Mouse (Mus musculus): Measurements from ENCODE around the gene Vgll4. TPM values are rescaled to one million over a fixed set of nuclear protein-coding genes. Genes with fewer than 3 reads are reported as not detected.

Gene Vgll4
- polyA plus RNA-seq, 1 experiment from 2014 or later, result 111 TPM

DNA sequence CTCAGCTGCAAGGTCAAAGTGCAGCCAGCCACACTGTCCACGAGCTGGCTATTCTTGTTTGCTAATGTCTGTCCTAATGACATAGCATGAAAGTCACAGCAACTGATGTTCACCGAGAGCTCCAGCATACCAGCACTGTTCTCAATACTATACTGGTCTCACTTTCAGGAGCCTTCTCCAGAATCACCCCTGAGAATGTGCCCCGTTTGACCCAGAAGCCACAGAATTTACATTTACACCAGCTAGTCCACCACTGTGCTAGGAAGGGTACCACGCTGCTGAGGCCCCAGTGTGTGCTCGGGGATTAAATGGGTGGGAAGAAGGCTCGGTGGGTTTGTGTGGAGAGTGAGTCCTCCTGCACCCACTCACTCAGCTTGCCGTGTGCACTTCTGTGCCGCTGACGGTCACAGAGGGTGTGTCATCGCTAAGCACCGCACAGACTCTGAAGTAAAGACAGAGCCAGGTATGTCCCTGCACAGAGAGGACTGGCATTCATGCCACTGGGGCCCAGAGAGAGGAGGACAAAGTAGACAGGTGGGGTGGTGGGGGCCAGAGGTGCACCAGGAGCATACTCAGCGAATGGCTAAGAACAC lies 122.1 kb downstream of the Vgll4 start:
- H3K4me1 ChIP-seq (ENCODE audit: insufficient read depth), result peaks cover 20% of the 10 kb centered on the region
- no peaks in the 10 kb centered on the region for H3K27me3 ChIP-seq (ENCODE audit: insufficient read depth, low read length)
- DNase-seq (no peak), ATAC-seq (ENCODE audit: insufficient read depth) (no peak)
- H3K27ac ChIP-seq (ENCODE audit: low read depth), result no peak overlapping the region
- no peak overlapping the region for H3K4me2 ChIP-seq
- H3K9me3 ChIP-seq (ENCODE audit: low read depth, low read length), result no peaks in the 10 kb centered on the region
- no peak for TF ChIP-seq CTCF (IDR thresholded peaks at IDR 0.05; ENCODE audit: low read depth)
- H3K4me3 ChIP-seq (ENCODE audit: low read depth, low read length), result no peak overlapping the region
- 62% methylated on average over 12 of the region's 12 CpGs for WGBS
- H3K9ac ChIP-seq, result no peak overlapping the region
- H3K36me3 ChIP-seq (ENCODE audit: insufficient read depth), result no peaks in the 10 kb centered on the region

GRCm38 (mm10) chr6:114846153-114846772 lies 123.5 kb downstream of the Vgll4 start:
- H3K36me3 ChIP-seq (ENCODE audit: insufficient read depth), result no peaks in the 10 kb centered on the region
- WGBS, result 29% methylated on average over 4 of the region's 4 CpGs
- H3K4me3 ChIP-seq (ENCODE audit: low read depth, low read length), result no peak overlapping the region
- no peaks in the 10 kb centered on the region for H3K9me3 ChIP-seq (ENCODE audit: low read depth, low read length)
- no peak overlapping the region for H3K27ac ChIP-seq (ENCODE audit: low read depth)
- H3K9ac ChIP-seq, result no peak overlapping the region
- no peak for DNase-seq
- TF ChIP-seq CTCF (IDR thresholded peaks at IDR 0.05; ENCODE audit: low read depth), result no peak
- peaks cover 15% of the 10 kb centered on the region; the same call in 1 of the 2 replicates for H3K4me1 ChIP-seq (ENCODE audit: insufficient read depth)
- ATAC-seq (ENCODE audit: insufficient read depth), result no peak
- H3K27me3 ChIP-seq (ENCODE audit: insufficient read depth, low read length), result no peaks in the 10 kb centered on the region
- no peak overlapping the region for H3K4me2 ChIP-seq

DNA sequence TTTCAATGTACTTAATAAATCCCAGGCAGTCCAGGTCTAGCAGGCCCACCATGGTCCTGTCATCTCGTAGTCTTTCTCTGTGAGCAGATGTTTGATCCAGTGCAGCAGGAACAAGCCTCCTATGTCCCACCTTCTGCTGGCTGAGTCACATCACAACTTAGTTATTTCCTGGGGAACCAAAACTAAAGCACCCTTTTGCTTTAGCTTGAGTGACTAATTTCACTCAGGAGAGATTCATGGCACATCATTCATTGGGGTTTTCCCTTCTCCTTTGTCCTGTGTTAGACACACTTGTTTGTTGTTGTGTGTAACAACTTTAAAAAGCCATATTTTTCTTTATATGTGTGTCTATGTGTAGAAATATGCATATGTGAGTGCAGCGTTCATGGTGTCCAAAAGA lies 126.9 kb downstream of the Vgll4 start:
- H3K4me1 ChIP-seq (ENCODE audit: insufficient read depth), result peaks cover 6% of the 10 kb centered on the region; the same call in 1 of the 2 replicates

GRCm38 (mm10) chr6:114842131-114842530 lies 127.7 kb downstream of the Vgll4 start:
- H3K4me1 ChIP-seq (ENCODE audit: insufficient read depth), result peaks cover 6% of the 10 kb centered on the region; the same call in 1 of the 2 replicates
- H3K9me3 ChIP-seq (ENCODE audit: low read depth, low read length), result peaks cover 3% of the 10 kb centered on the region; the same call in 1 of the 2 replicates
- no peaks in the 10 kb centered on the region for H3K27me3 ChIP-seq (ENCODE audit: insufficient read depth, low read length)
- no peak overlapping the region for H3K27ac ChIP-seq (ENCODE audit: low read depth)
- no peaks in the 10 kb centered on the region for H3K36me3 ChIP-seq (ENCODE audit: insufficient read depth)
- DNase-seq (no peak), ATAC-seq (ENCODE audit: insufficient read depth) (no peak)
- 69% methylated on average over 3 of the region's 3 CpGs for WGBS
- no peak overlapping the region for H3K4me3 ChIP-seq (ENCODE audit: low read depth, low read length)
- no peak for TF ChIP-seq CTCF (IDR thresholded peaks at IDR 0.05; ENCODE audit: low read depth)
- H3K4me2 ChIP-seq, result no peak overlapping the region
- H3K9ac ChIP-seq, result no peak overlapping the region

More for the DNA sequence above, 126.9 kb downstream of the Vgll4 start:
- no peak overlapping the region for H3K4me3 ChIP-seq (ENCODE audit: low read depth, low read length)
- DNase-seq (no peak), ATAC-seq (ENCODE audit: insufficient read depth) (no peak)
- no peak overlapping the region for H3K4me2 ChIP-seq
- no peaks in the 10 kb centered on the region for H3K36me3 ChIP-seq (ENCODE audit: insufficient read depth)
- WGBS, result 94% methylated on average over 2 of the region's 2 CpGs
- no peak for TF ChIP-seq CTCF (IDR thresholded peaks at IDR 0.05; ENCODE audit: low read depth)
- H3K27me3 ChIP-seq (ENCODE audit: insufficient read depth, low read length), result no peaks in the 10 kb centered on the region
- peaks cover 3% of the 10 kb centered on the region; the same call in 1 of the 2 replicates for H3K9me3 ChIP-seq (ENCODE audit: low read depth, low read length)
- H3K27ac ChIP-seq (ENCODE audit: low read depth), result no peak overlapping the region
- no peak overlapping the region for H3K9ac ChIP-seq

GRCm38 (mm10) chr6:114840012-114840411 lies 129.8 kb downstream of the Vgll4 start:
- no peak overlapping the region for H3K4me3 ChIP-seq (ENCODE audit: low read depth, low read length)
- H3K9ac ChIP-seq, result no peak overlapping the region
- peaks cover 3% of the 10 kb centered on the region; the same call in 1 of the 2 replicates for H3K9me3 ChIP-seq (ENCODE audit: low read depth, low read length)
- no peak for TF ChIP-seq CTCF (IDR thresholded peaks at IDR 0.05; ENCODE audit: low read depth)
- H3K36me3 ChIP-seq (ENCODE audit: insufficient read depth), result no peaks in the 10 kb centered on the region
- H3K4me2 ChIP-seq, result no peak overlapping the region
- no peaks in the 10 kb centered on the region for H3K27me3 ChIP-seq (ENCODE audit: insufficient read depth, low read length)
- H3K4me1 ChIP-seq (ENCODE audit: insufficient read depth), result peaks cover 6% of the 10 kb centered on the region; the same call in 1 of the 2 replicates
- 83% methylated on average over 7 of the region's 7 CpGs for WGBS
- ATAC-seq (ENCODE audit: insufficient read depth) (no peak), DNase-seq (no peak)
- no peak overlapping the region for H3K27ac ChIP-seq (ENCODE audit: low read depth)

DNA sequence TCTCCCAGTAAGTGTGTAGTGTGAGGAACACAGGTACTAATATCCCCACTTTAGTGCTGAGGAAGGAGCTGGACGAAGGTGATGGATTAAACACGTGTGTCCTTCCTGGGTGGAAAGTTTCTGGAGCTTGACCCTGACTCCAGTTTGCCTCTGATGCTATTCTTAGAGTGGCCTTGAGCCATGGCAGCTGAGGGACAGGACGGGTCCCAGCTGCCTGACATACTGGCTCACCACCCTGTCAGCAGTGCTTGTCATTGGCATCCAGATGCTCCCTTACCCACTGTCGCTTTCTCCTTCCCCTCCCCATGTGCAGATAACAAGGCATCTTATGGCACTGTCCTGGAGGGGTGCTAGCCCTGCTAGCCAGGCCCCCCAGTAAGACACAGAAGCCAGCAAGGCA lies 130.9 kb downstream of the Vgll4 start:
- Histone ChIP-seq H3K27ac (ENCODE audit: low read depth) (no peak overlapping the region), H3K27me3 (ENCODE audit: insufficient read depth, low read length) (no peaks in the 10 kb centered on the region), H3K4me3 (ENCODE audit: low read depth, low read length) (no peak overlapping the region), H3K36me3 (ENCODE audit: insufficient read depth) (no peaks in the 10 kb centered on the region), H3K4me1 (ENCODE audit: insufficient read depth) (peaks cover 11% of the 10 kb centered on the region), H3K9me3 (ENCODE audit: low read depth, low read length) (peaks cover 3% of the 10 kb centered on the region; the same call in 1 of the 2 replicates), H3K4me2 (no peak overlapping the region), H3K9ac (no peak overlapping the region)
- TF ChIP-seq CTCF (IDR thresholded peaks at IDR 0.05; ENCODE audit: low read depth), result no peak
- 59% methylated on average over 4 of the region's 4 CpGs for WGBS
- ATAC-seq (ENCODE audit: insufficient read depth) (peak; percentile 27; the same call in 1 of the 2 replicates), DNase-seq (peak; percentile 48)

DNA sequence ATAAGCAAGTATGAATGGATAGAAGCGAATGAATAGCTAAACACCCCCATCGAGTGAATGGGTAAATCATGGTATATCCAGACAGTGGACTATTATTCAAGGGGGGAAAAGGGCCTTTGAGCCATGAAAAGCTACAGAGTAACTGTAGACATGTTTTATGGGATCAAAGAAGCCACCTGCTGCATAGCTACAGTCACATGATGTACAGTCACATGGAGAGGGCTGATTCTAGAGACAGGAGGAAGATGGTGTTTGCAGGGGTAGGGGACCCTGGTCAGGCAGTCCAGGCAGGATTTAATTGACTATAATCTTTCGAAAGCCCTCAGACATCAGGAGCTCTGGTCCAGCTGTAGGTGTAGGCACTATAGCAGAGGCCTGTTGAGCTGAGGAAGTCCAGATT lies 133.4 kb downstream of the Vgll4 start:
- WGBS, result 83% methylated on average over 3 of the region's 3 CpGs
- H3K4me1 ChIP-seq (ENCODE audit: insufficient read depth), result peaks cover 21% of the 10 kb centered on the region

More for the DNA sequence above, 133.4 kb downstream of the Vgll4 start:
- no peak overlapping the region for H3K4me2 ChIP-seq
- no peak overlapping the region for H3K27ac ChIP-seq (ENCODE audit: low read depth)
- no peak overlapping the region for H3K4me3 ChIP-seq (ENCODE audit: low read depth, low read length)
- no peaks in the 10 kb centered on the region for H3K36me3 ChIP-seq (ENCODE audit: insufficient read depth)
- ATAC-seq (ENCODE audit: insufficient read depth) (no peak), DNase-seq (no peak)
- H3K9me3 ChIP-seq (ENCODE audit: low read depth, low read length), result peaks cover 3% of the 10 kb centered on the region; the same call in 1 of the 2 replicates
- no peak for TF ChIP-seq CTCF (IDR thresholded peaks at IDR 0.05; ENCODE audit: low read depth)
- no peak overlapping the region for H3K9ac ChIP-seq
- no peaks in the 10 kb centered on the region for H3K27me3 ChIP-seq (ENCODE audit: insufficient read depth, low read length)
